Mouse (Mus musculus) bone marrow, adult 2 months (tissue): ENCODE measurements at regions not wholly inside any gene's neighbourhood (a gene's known extent, or its start where the extent isn't known, plus 50 kb on each side); places are given as distances from the start of the nearest gene placed in this dataset.

ENCODE experiments used
- CTCF ChIP-seq: fragments of 200-500 bp; IDR thresholded peaks from 2 replicates; pipeline ENCODE4 v1.5.1; 2011; ENCODE audit warnings: low read length, control low read depth; ENCODE audit not compliant: control insufficient read depth, insufficient read depth
- POLR2A ChIP-seq: fragments of 200-500 bp; IDR thresholded peaks from 2 replicates; pipeline ENCODE4 v1.6.1; 2011; ENCODE audit warnings: low read depth, mild to moderate bottlenecking, control low read depth, low read length, borderline replicate concordance; ENCODE audit not compliant: control insufficient read depth

- TF ChIP-seq CTCF (no peak), POLR2A (no peak)
Measured at GRCm38 (mm10) chr13:107888571-107889451, 155.4 kb upstream of the Smim15 start.
